Mouse (Mus musculus) liver, adult 2 months (tissue): ENCODE results near the gene Eif5a2. TPM values are rescaled to one million over a fixed set of nuclear protein-coding genes. Genes with fewer than 3 reads are reported as not detected.

Source experiments
- DNase-seq: peaks from one replicate; pipeline ENCODE4 v3.0.0-alpha.2; 2011; ENCODE audit warnings: low read depth, low spot score; ENCODE audit errors: extremely low read depth
- H3K27ac ChIP-seq: fragments of 200-500 bp; replicated peaks from 2 replicates; pipeline ENCODE4 v1.5.1; 2012; ENCODE audit warnings: low read depth, mild to moderate bottlenecking, control low read depth, inconsistent platforms, low read length; ENCODE audit not compliant: insufficient read depth
- H3K27me3 ChIP-seq: fragments of 200-500 bp; 2 replicates; pipeline ENCODE4 v1.6.1; 2012; ENCODE audit warnings: mild to moderate bottlenecking, moderate library complexity, low read length, inconsistent platforms; ENCODE audit not compliant: control insufficient read depth, insufficient read depth
- H3K36me3 ChIP-seq: fragments of 200-500 bp; 2 replicates; pipeline ENCODE4 v1.6.1; 2012; ENCODE audit warnings: low read length, inconsistent platforms; ENCODE audit not compliant: control insufficient read depth, insufficient read depth
- H3K4me1 ChIP-seq: fragments of 200-500 bp; 2 replicates; pipeline ENCODE4 v1.6.1; 2011; ENCODE audit warnings: low read length; ENCODE audit not compliant: control insufficient read depth, insufficient read depth
- H3K4me3 ChIP-seq: fragments of 200-500 bp; 2 replicates; pipeline ENCODE4 v1.5.1; 2011; ENCODE audit warnings: low read depth, mild to moderate bottlenecking, control low read depth, low read length, moderate library complexity; ENCODE audit not compliant: insufficient read depth
- H3K79me2 ChIP-seq: fragments of 200-500 bp; 2 replicates; pipeline ENCODE4 v1.6.1; 2012; ENCODE audit warnings: inconsistent platforms, mild to moderate bottlenecking, low read length, moderate library complexity; ENCODE audit not compliant: control insufficient read depth, insufficient read depth
- H3K9ac ChIP-seq: fragments of 200-500 bp; 2 replicates; pipeline ENCODE4 v1.6.1; 2012; ENCODE audit warnings: low read depth, mild to moderate bottlenecking, control low read depth, inconsistent platforms, low read length
- CTCF ChIP-seq: fragments of 200-500 bp; IDR thresholded peaks from 2 replicates; pipeline ENCODE4 v1.5.1; 2011; ENCODE audit warnings: low read depth, low read length, control low read depth
- POLR2A ChIP-seq: fragments of 200-500 bp; IDR thresholded peaks from 2 replicates; pipeline ENCODE4 v1.6.1; 2011; ENCODE audit warnings: low read length, control low read depth; ENCODE audit not compliant: insufficient read depth; ENCODE audit errors: extremely low read depth
- whole genome bisulfite sequencing: fragments of 180-500 bp; shearing (Covaris S2); methylation state at CpG from one replicate; pipeline ENCODE4 v1.1.7; 2018; 5-methylcytosine and 5-hydroxymethylcytosine counted together
- polyA plus RNA-seq: library from polyadenylated mRNA; depleted of rRNA; stranded (reverse); fragments of >200 nt; gene quantifications from 2 replicates; pipeline ENCODE4 v1.2.3, GENCODE M21; 2012
- total RNA-seq: library from RNA; depleted of rRNA; stranded (reverse); fragments of >200 nt; gene quantifications from 2 replicates; pipeline ENCODE4 v1.2.3, GENCODE M21; 2014

Eif5a2 gene
- total and polyA plus RNA-seq, 2 experiments = 0.09 to 0.46 TPM

- Histone ChIP-seq H3K36me3 (no peaks in the 10 kb centered on the region), H3K27ac (no peak overlapping the region), H3K79me2 (no peaks in the 10 kb centered on the region), H3K4me3 (no peak overlapping the region), H3K27me3 (no peaks in the 10 kb centered on the region), H3K9ac (no peak overlapping the region), H3K4me1 (no peaks in the 10 kb centered on the region)
- DNase-seq = peak; percentile 54
- TF ChIP-seq CTCF (peak; percentile 26), POLR2A (no peak)
- WGBS = 1% methylated on average over 4 of the region's 4 CpGs
Measured at GRCm38 (mm10) chr3:28814361-28814760, 33.3 kb downstream of the Eif5a2 start.

- WGBS = 87% methylated on average over 4 of the region's 4 CpGs
- H3K27ac ChIP-seq = no peak overlapping the region
- DNase-seq = no peak
Measured at GRCm38 (mm10) chr3:28816010-28816540, 35.0 kb downstream of the Eif5a2 start.

GRCm38 (mm10) chr3:28826272-28826671 lies 45.2 kb downstream of the Eif5a2 start:
- no peak overlapping the region for H3K9ac ChIP-seq
- H3K27ac ChIP-seq = no peak overlapping the region
- no peak overlapping the region for H3K4me3 ChIP-seq
- H3K36me3 ChIP-seq = no peaks in the 10 kb centered on the region
- no peaks in the 10 kb centered on the region for H3K27me3 ChIP-seq
- 95% methylated on average over 1 of the region's 1 CpGs for WGBS
- TF ChIP-seq POLR2A (no peak), CTCF (no peak)
- no peaks in the 10 kb centered on the region for H3K4me1 ChIP-seq
- H3K79me2 ChIP-seq = no peaks in the 10 kb centered on the region
- DNase-seq = no peak

More at GRCm38 (mm10) chr3:28816010-28816540, 35.0 kb downstream of the Eif5a2 start:
- Histone ChIP-seq H3K27me3 (no peaks in the 10 kb centered on the region), H3K4me3 (no peak overlapping the region), H3K9ac (no peak overlapping the region), H3K4me1 (no peaks in the 10 kb centered on the region), H3K79me2 (no peaks in the 10 kb centered on the region), H3K36me3 (no peaks in the 10 kb centered on the region)
- TF ChIP-seq POLR2A (no peak), CTCF (no peak)

- TF ChIP-seq CTCF (no peak), POLR2A (no peak)
- Histone ChIP-seq H3K27ac (no peak overlapping the region), H3K9ac (no peak overlapping the region), H3K4me1 (no peaks in the 10 kb centered on the region), H3K4me3 (no peak overlapping the region), H3K27me3 (no peaks in the 10 kb centered on the region), H3K36me3 (no peaks in the 10 kb centered on the region), H3K79me2 (no peaks in the 10 kb centered on the region)
- no peak for DNase-seq
- 84% methylated on average over 2 of the region's 2 CpGs for WGBS
Measured at GRCm38 (mm10) chr3:28827605-28828004, 46.5 kb downstream of the Eif5a2 start.

- Histone ChIP-seq H3K36me3 (no peaks in the 10 kb centered on the region), H3K27me3 (no peaks in the 10 kb centered on the region), H3K4me1 (no peaks in the 10 kb centered on the region), H3K27ac (no peak overlapping the region), H3K79me2 (no peaks in the 10 kb centered on the region), H3K9ac (no peak overlapping the region), H3K4me3 (no peak overlapping the region)
- TF ChIP-seq CTCF = no peak
- no peak for TF ChIP-seq POLR2A
- WGBS = 75% methylated on average over 2 of the region's 2 CpGs
- DNase-seq = peak; percentile 13
Measured at GRCm38 (mm10) chr3:28829454-28829853, 48.4 kb downstream of the Eif5a2 start.

- H3K27me3 ChIP-seq = no peaks in the 10 kb centered on the region
- H3K4me1 ChIP-seq = no peaks in the 10 kb centered on the region
- H3K9ac ChIP-seq = no peak overlapping the region
- TF ChIP-seq POLR2A = no peak
- no peak for TF ChIP-seq CTCF
- H3K27ac ChIP-seq = no peak overlapping the region
- no peak for DNase-seq
- H3K79me2 ChIP-seq = no peaks in the 10 kb centered on the region
- H3K36me3 ChIP-seq = no peaks in the 10 kb centered on the region
- H3K4me3 ChIP-seq = no peak overlapping the region
- 71% methylated on average over 2 of the region's 2 CpGs for WGBS
Measured at GRCm38 (mm10) chr3:28836796-28837371, 55.8 kb downstream of the Eif5a2 start.
